Mouse (Mus musculus): ENCODE results near the gene Dnmt3a.
"Not testable (repeated sequence)": the region's sequence is repeated elsewhere in the genome, so short reads cannot be mapped to it uniquely, and the experiment has no call there.

Gene Dnmt3a

DNA sequence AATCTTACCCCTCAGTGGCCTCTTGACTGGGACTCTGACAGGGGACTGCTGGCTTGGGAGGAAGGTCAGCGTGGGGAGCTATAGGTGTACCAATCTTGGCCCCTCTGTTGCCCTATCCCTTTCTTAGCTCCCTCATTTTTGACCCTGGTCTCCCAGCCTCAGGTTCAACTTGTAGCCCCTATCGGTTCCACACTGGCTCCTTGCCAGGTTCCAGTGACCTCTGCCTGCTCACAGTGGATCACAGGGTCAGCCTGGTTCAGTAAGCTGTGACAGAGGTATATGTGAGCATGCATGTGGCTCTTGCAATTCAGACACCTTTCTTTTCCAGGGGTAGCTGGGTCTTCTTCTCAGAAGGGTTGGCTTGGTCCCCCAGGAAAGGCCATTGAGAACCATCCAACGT lies 110.0 kb downstream of the Dnmt3a start:
- no peak for DNase-seq (ENCODE audit: low read depth, low spot score)

GRCm38 (mm10) chr12:3917668-3918341 lies 112.0 kb downstream of the Dnmt3a start:
- DNase-seq (ENCODE audit: low read depth, low spot score) = no peak

DNA sequence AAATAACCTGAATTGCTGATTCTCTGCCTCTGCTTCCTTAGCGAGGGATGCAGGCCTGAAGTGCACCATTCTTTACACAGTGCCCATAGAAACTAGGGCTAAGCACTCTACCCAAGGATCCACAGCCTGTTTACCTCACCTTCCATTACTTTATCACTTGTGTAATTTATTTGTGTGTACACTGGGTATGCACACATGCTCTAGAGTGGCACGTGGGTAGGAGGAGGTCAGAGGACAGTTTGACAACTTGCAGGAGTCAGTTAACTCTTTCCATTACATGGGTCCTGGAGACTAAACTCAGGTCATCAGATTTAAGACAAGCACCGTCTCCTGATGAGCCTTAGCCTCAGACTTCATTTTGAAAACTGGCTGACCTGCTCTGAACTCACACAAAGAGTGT lies 112.8 kb downstream of the Dnmt3a start:
- no peak for DNase-seq (ENCODE audit: low read depth, low spot score)

- DNase-seq (ENCODE audit: low read depth, low spot score) = no peak
Measured at GRCm38 (mm10) chr12:3919423-3919822, 113.6 kb downstream of the Dnmt3a start.

DNA sequence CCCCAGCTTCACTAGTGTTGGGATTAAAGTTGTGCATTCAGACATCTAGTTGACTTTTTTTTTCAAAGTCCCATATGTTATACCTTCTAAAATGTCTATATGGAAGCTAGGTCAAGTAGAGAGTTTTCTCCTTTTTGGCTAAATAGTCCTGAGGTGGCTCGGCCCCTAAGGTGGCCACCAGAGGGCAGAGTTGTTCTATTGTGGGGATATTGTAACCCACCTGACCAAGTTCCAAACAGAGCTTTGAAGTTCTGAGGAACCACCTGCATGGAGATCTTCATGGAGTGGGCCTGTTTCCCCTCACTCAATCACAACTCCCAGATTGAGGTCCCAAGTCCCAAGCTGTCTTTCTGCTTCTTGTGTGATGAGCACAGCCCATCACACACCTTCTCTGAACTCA lies 120.3 kb downstream of the Dnmt3a start:
- DNase-seq (ENCODE audit: low read depth, low spot score) = peak; percentile 56

DNA sequence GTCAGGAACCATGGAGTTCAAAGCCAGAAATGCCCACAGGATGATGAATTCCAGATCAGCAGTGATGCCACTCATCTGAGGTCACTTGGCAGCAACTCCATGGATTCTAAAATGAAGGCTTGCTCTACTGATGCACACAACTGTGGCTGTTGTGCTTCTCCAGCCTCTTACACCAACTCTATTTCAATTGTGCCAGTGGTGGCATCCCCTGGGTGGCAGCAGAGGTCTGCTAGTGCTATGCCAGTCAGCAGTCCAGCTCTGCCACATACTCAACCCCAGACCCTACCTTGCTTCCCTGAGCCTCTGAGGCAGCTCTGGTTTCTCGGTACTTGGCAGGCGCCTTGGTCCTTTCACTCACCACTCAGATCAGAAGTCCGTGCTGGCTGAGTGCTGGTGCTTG lies 123.0 kb downstream of the Dnmt3a start:
- DNase-seq (ENCODE audit: low read depth, low spot score) = no peak

GRCm38 (mm10) chr12:3930090-3930865 lies 124.5 kb downstream of the Dnmt3a start:
- DNase-seq (ENCODE audit: low read depth, low spot score) = not testable (repeated sequence)

- DNase-seq (ENCODE audit: low read depth, low spot score) = no peak
Measured at GRCm38 (mm10) chr12:3942026-3942425, 136.2 kb downstream of the Dnmt3a start.

- DNase-seq (ENCODE audit: low read depth, low spot score) = no peak
Measured at GRCm38 (mm10) chr12:3944454-3945073, 138.8 kb downstream of the Dnmt3a start.

- DNase-seq (ENCODE audit: low read depth, low spot score) = no peak
Measured at GRCm38 (mm10) chr12:3947503-3947902, 141.7 kb downstream of the Dnmt3a start.

- DNase-seq (ENCODE audit: low read depth, low spot score) = no peak
Measured at GRCm38 (mm10) chr12:3954651-3955050, 148.8 kb downstream of the Dnmt3a start, which contains the start of gene Pomc. Gene Pomc, plus strand, starts transcription at chr12:3954951.

DNA sequence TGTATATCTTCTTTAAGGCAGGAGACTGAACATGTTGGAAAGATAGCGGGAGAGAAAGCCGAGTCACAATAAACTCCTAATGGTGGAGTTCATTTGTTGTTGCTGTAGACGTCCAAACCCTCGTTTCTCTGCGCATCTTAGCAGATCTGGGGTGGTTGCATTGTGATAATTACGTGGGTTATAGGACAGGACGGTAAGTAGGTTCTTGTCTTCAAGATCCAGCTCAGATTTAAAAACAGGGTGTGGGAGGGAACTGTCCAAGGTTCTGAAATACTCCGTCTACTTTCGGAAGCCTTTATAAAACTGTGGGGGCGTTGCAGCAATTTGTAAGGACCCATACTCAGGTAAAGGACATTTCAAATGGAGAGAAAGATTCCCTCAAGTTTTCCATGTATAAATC lies 149.6 kb downstream of the Dnmt3a start:
- DNase-seq (ENCODE audit: low read depth, low spot score) = peak; percentile 45

- peak; percentile 78 for DNase-seq (ENCODE audit: low read depth, low spot score)
Measured at GRCm38 (mm10) chr12:3956351-3956750, 150.5 kb downstream of the Dnmt3a start.

DNA sequence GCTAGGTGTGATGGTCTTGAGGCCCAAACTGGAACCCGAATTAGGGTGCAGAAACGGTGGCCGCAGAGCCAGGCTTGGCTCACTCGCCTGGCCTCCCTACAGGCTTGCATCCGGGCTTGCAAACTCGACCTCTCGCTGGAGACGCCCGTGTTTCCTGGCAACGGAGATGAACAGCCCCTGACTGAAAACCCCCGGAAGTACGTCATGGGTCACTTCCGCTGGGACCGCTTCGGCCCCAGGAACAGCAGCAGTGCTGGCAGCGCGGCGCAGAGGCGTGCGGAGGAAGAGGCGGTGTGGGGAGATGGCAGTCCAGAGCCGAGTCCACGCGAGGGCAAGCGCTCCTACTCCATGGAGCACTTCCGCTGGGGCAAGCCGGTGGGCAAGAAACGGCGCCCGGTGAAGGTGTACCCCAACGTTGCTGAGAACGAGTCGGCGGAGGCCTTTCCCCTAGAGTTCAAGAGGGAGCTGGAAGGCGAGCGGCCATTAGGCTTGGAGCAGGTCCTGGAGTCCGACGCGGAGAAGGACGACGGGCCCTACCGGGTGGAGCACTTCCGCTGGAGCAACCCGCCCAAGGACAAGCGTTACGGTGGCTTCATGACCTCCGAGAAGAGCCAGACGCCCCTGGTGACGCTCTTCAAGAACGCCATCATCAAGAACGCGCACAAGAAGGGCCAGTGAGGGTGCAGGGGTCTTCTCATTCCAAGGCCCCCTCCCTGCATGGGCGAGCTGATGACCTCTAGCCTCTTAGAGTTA lies 154.2 kb downstream of the Dnmt3a start:
- DNase-seq (ENCODE audit: low read depth, low spot score) = peak; percentile 96

GRCm38 (mm10) chr12:3960553-3960952 lies 154.7 kb downstream of the Dnmt3a start:
- peak; percentile 74 for DNase-seq (ENCODE audit: low read depth, low spot score)

All from ES-CJ7 (cell line).